In the genomic region with DNA sequence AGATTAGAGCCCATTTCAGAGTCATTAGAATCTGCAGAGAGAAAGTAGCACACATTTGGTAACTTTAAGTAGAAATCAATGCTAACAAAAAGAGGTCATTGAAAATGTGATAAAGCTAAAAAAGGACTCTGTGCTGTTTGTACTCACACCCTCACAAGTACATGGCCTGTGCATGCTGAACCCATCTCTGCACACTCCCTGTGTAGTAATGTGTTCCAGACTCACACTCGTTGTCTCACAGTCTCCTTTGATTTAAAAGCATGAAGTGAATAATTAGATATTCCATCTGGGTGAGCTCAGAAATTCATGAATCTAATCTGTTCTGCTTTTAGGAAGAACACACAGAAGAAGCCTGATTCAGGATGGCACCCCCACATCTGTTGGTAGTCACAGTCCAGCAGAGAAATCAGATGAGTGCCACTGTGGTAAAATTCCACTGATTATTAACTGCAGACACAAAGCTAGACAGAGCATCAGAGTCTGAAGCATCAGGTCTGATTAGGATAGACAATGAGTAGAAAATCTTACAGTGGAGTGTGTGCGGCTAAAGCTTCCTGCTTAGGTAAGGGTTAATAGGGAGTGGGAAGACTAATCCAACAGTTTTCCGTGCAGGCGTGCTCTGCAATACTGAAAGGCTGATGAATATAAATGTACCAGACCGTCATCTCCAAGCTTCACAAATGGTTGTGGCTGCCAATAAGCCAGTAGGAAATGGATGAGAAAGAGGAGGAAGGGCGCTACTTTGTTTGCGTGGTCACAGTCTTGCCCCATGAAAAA, we compare ENCODE assay signal across 13 mouse cellular contexts.
DNase-seq lines count a peak whose midpoint lies in the region; ATAC-seq lines count a peak whose summit lies in the region.
"Had no signal": no experiment of that assay in that cellular context is flagged by ENCODE, and none has a peak within 500 bp of the region (broad histone marks: within the 10 kb centered on the region; RNA-seq: fewer than 3 reads in every experiment).

No protein-coding gene starts in this region.

- no peaks in the 10 kb centered on the region for H3K36me3 ChIP-seq in forebrain, embryonic 16.5 days (ENCODE audit: control insufficient read depth, insufficient read depth)
- no peaks in the 10 kb centered on the region for H3K36me3 ChIP-seq in midbrain, embryonic 13.5 days
- H3K36me3 ChIP-seq in heart, embryonic 12.5 days, result no peaks in the 10 kb centered on the region
- no peaks in the 10 kb centered on the region for H3K36me3 ChIP-seq in liver, embryonic 12.5 days
- H3K36me3 ChIP-seq in kidney, embryonic 16.5 days (ENCODE audit: insufficient read depth, low read length), result no peaks in the 10 kb centered on the region
- H3K36me3 ChIP-seq: liver, embryonic 13.5 days had no signal

- H3K9me3 ChIP-seq in forebrain, embryonic 16.5 days (ENCODE audit: control insufficient read depth, low read length), result no peaks in the 10 kb centered on the region
- no peaks in the 10 kb centered on the region for H3K9me3 ChIP-seq in midbrain, embryonic 13.5 days
- H3K9me3 ChIP-seq in heart, embryonic 12.5 days (replicated peaks), result no peaks in the 10 kb centered on the region
- H3K9me3 ChIP-seq in liver, embryonic 12.5 days (replicated peaks), result no peaks in the 10 kb centered on the region
- no peaks in the 10 kb centered on the region for H3K9me3 ChIP-seq in kidney, embryonic 16.5 days (ENCODE audit: low read length)
- H3K9me3 ChIP-seq: liver, embryonic 13.5 days had no signal

- no peak overlapping the region for H3K4me3 ChIP-seq in forebrain, embryonic 16.5 days (replicated peaks; ENCODE audit: low read length)
- H3K4me3 ChIP-seq in midbrain, embryonic 13.5 days (replicated peaks), result no peak overlapping the region
- no peak overlapping the region for H3K4me3 ChIP-seq in heart, embryonic 12.5 days
- no peak overlapping the region for H3K4me3 ChIP-seq in liver, embryonic 12.5 days
- H3K4me3 ChIP-seq in kidney, embryonic 16.5 days (ENCODE audit: low read length), result no peak overlapping the region
- H3K4me3 ChIP-seq: liver, embryonic 13.5 days had no signal

- peak overlapping the region; percentile 25 for H3K27ac ChIP-seq in forebrain, embryonic 16.5 days (ENCODE audit: low read length)
- peak overlapping the region; percentile 67 for H3K27ac ChIP-seq in midbrain, embryonic 13.5 days
- no peak overlapping the region for H3K27ac ChIP-seq in heart, embryonic 12.5 days (ENCODE audit: poor library complexity, severe bottlenecking)
- no peak overlapping the region for H3K27ac ChIP-seq in liver, embryonic 12.5 days
- H3K27ac ChIP-seq in kidney, embryonic 16.5 days (ENCODE audit: low read length), result no peak overlapping the region
- H3K27ac ChIP-seq: liver, embryonic 13.5 days had no signal

- H3K27me3 ChIP-seq in forebrain, embryonic 16.5 days (replicated peaks; ENCODE audit: control insufficient read depth, insufficient read depth, low read length), result no peaks in the 10 kb centered on the region
- no peaks in the 10 kb centered on the region for H3K27me3 ChIP-seq in midbrain, embryonic 13.5 days
- no peaks in the 10 kb centered on the region for H3K27me3 ChIP-seq in heart, embryonic 12.5 days (replicated peaks)
- H3K27me3 ChIP-seq in liver, embryonic 12.5 days (replicated peaks), result no peaks in the 10 kb centered on the region
- no peaks in the 10 kb centered on the region for H3K27me3 ChIP-seq in kidney, embryonic 16.5 days (ENCODE audit: insufficient read depth, low read length)
- H3K27me3 ChIP-seq: CH12.LX; liver, embryonic 13.5 days had no signal

- peak; percentile 71 for DNase-seq in brain, adult 2 months (ENCODE audit: low read depth, low spot score)
- DNase-seq in layer of hippocampus, adult 9-10 months (ENCODE audit: low spot score), result peak; percentile 40
- DNase-seq: cerebellum, adult 11 months; kidney, adult 9 months; liver, embryonic 13.5 days; thymus, postnatal 25 days had no signal

- H3K9ac ChIP-seq in forebrain, embryonic 16.5 days (replicated peaks; ENCODE audit: low read depth, low read length), result no peak overlapping the region
- H3K9ac ChIP-seq in midbrain, embryonic 13.5 days (replicated peaks), result no peak overlapping the region
- H3K9ac ChIP-seq in heart, embryonic 12.5 days, result no peak overlapping the region
- no peak overlapping the region for H3K9ac ChIP-seq in liver, embryonic 12.5 days
- no peak overlapping the region for H3K9ac ChIP-seq in kidney, embryonic 16.5 days (replicated peaks; ENCODE audit: low read length)
- H3K9ac ChIP-seq: liver, embryonic 13.5 days had no signal

- peak; percentile 92 for ATAC-seq in forebrain, embryonic 16.5 days
- ATAC-seq in midbrain, embryonic 13.5 days, result peak; percentile 92
- ATAC-seq in heart, embryonic 12.5 days (ENCODE audit: insufficient number of reproducible peaks, low FRiP score), result no peak
- ATAC-seq in cerebellum, adult (ENCODE audit: insufficient number of reproducible peaks, low FRiP score, low TSS enrichment), result no peak
- ATAC-seq in liver, embryonic 12.5 days, result no peak
- ATAC-seq in kidney, embryonic 16.5 days (ENCODE audit: low FRiP score, low TSS enrichment), result no peak

- 15% methylated on average over 7 of the region's 7 CpGs for WGBS in forebrain, embryonic 16.5 days
- WGBS in midbrain, embryonic 13.5 days, result 25% methylated on average over 7 of the region's 7 CpGs
- WGBS in heart, embryonic 12.5 days, result 77% methylated on average over 7 of the region's 7 CpGs
- 66% methylated on average over 7 of the region's 7 CpGs for WGBS in liver, embryonic 12.5 days (ENCODE audit: insufficient replicate concordance)
- WGBS in kidney, embryonic 16.5 days, result 63% methylated on average over 7 of the region's 7 CpGs

- H3K4me2 ChIP-seq in forebrain, embryonic 16.5 days (ENCODE audit: low read length), result peak overlapping the region; percentile 25; the same call in 1 of the 2 replicates
- peak overlapping the region; percentile 27 for H3K4me2 ChIP-seq in midbrain, embryonic 13.5 days (replicated peaks)
- no peak overlapping the region for H3K4me2 ChIP-seq in heart, embryonic 12.5 days
- no peak overlapping the region for H3K4me2 ChIP-seq in liver, embryonic 12.5 days
- H3K4me2 ChIP-seq in kidney, embryonic 16.5 days (replicated peaks; ENCODE audit: low read depth, low read length), result no peak overlapping the region
- H3K4me2 ChIP-seq: liver, embryonic 13.5 days had no signal

- peaks cover 10% of the 10 kb centered on the region for H3K4me1 ChIP-seq in forebrain, embryonic 16.5 days (replicated peaks; ENCODE audit: control insufficient read depth, insufficient read depth, low read length)
- peaks cover 14% of the 10 kb centered on the region for H3K4me1 ChIP-seq in midbrain, embryonic 13.5 days (replicated peaks)
- H3K4me1 ChIP-seq in heart, embryonic 12.5 days (replicated peaks), result no peaks in the 10 kb centered on the region
- H3K4me1 ChIP-seq in liver, embryonic 12.5 days, result no peaks in the 10 kb centered on the region
- H3K4me1 ChIP-seq in kidney, embryonic 16.5 days (ENCODE audit: insufficient read depth, low read length), result no peaks in the 10 kb centered on the region
- H3K4me1 ChIP-seq: liver, embryonic 13.5 days had no signal

Comparison
In these comparisons a context has a peak if more than half of its experiments do, and no peak if none do; other contexts are left out.
1. ATAC-seq: peak in forebrain, embryonic 16.5 days (single experiment) and midbrain, embryonic 13.5 days (single experiment); none in heart, embryonic 12.5 days (single experiment), cerebellum, adult (single experiment), liver, embryonic 12.5 days (single experiment) and kidney, embryonic 16.5 days (single experiment).
2. H3K27ac ChIP-seq: peak in forebrain, embryonic 16.5 days (single experiment) and midbrain, embryonic 13.5 days (single experiment); none in heart, embryonic 12.5 days (single experiment), liver, embryonic 12.5 days (single experiment) and kidney, embryonic 16.5 days (single experiment).
3. H3K4me2 ChIP-seq: peak in forebrain, embryonic 16.5 days (single experiment) and midbrain, embryonic 13.5 days (single experiment); none in heart, embryonic 12.5 days (single experiment), liver, embryonic 12.5 days (single experiment) and kidney, embryonic 16.5 days (single experiment).